Mouse (Mus musculus): ENCODE data around the gene Nudt10. TPM values are rescaled to one million over a fixed set of nuclear protein-coding genes. Genes with fewer than 3 reads are reported as not detected.
"Not testable (repeated sequence)": the region's sequence is repeated elsewhere in the genome, so short reads cannot be mapped to it uniquely, and the experiment has no call there.

The Nudt10 gene
- polyA plus RNA-seq (2012; rRNA removed), result 0.41 and 0.86 TPM in 2 replicates

GRCm38 (mm10) chrX:6172823-6173640, at the start of gene Nudt10:
Gene Nudt10, minus strand, starts transcription at chrX:6173015.
- H3K36me3 ChIP-seq (ENCODE audit: control insufficient read depth, insufficient read depth, low read length); H3K4me1 ChIP-seq (ENCODE audit: control insufficient read depth, insufficient read depth, low read length); H3K27ac ChIP-seq (ENCODE audit: insufficient read depth, low read depth, low read length); H3K27me3 ChIP-seq (replicated peaks; ENCODE audit: control insufficient read depth, insufficient read depth, low read length); H3K4me3 ChIP-seq (ENCODE audit: insufficient read depth, low read depth, low read length): not testable (repeated sequence)
- 0% methylated on average over 1 of the region's 116 CpGs for WGBS
- peak; percentile 2 for DNase-seq

- H3K27ac ChIP-seq (ENCODE audit: insufficient read depth, low read depth, low read length); H3K27me3 ChIP-seq (replicated peaks; ENCODE audit: control insufficient read depth, insufficient read depth, low read length); H3K4me3 ChIP-seq (ENCODE audit: insufficient read depth, low read depth, low read length); H3K36me3 ChIP-seq (ENCODE audit: control insufficient read depth, insufficient read depth, low read length); H3K4me1 ChIP-seq (ENCODE audit: control insufficient read depth, insufficient read depth, low read length): not testable (repeated sequence)
- 6% methylated on average over 9 of the region's 64 CpGs for WGBS
- peak; percentile 0 for DNase-seq
Measured at GRCm38 (mm10) chrX:6172136-6172822, 536 bp downstream of the Nudt10 start.

- WGBS, result 4% methylated on average over 12 of the region's 12 CpGs
- H3K36me3 ChIP-seq (ENCODE audit: control insufficient read depth, insufficient read depth, low read length), result no peaks in the 10 kb centered on the region
- H3K4me1 ChIP-seq (ENCODE audit: control insufficient read depth, insufficient read depth, low read length), result no peaks in the 10 kb centered on the region
- no peak for TF ChIP-seq POLR2A (IDR thresholded peaks at IDR 0.05; ENCODE audit: low read depth, low read length)
- no peak for TF ChIP-seq CTCF (conservative IDR thresholded peaks at IDR 0.05; ENCODE audit: insufficient read depth, insufficient read length, low read depth, low read length)
- no peak overlapping the region for H3K4me3 ChIP-seq (ENCODE audit: insufficient read depth, low read depth, low read length)
- no peak overlapping the region for H3K27ac ChIP-seq (ENCODE audit: insufficient read depth, low read depth, low read length)
- no peak for DNase-seq
- no peaks in the 10 kb centered on the region for H3K27me3 ChIP-seq (replicated peaks; ENCODE audit: control insufficient read depth, insufficient read depth, low read length)
Measured at GRCm38 (mm10) chrX:6171718-6172117, 1.1 kb downstream of the Nudt10 start.

Other genes with a start within 250 kb of the Nudt10 start
- gene Nudt11, start 125.6 kb downstream of the Nudt10 start, polyA plus RNA-seq (2012; rRNA removed), result 0.84 TPM in 2 replicates
- not detected in 2 replicates for gene AU022751, start 89.6 kb downstream of the Nudt10 start, polyA plus RNA-seq (2012; rRNA removed)
- gene Bmp15, start 147.7 kb upstream of the Nudt10 start, polyA plus RNA-seq (2012; rRNA removed), result 0.30 and 0.64 TPM in 2 replicates
- gene Shroom4, start 226.8 kb upstream of the Nudt10 start, polyA plus RNA-seq (2012; rRNA removed), result 15.7 and 19.6 TPM in 2 replicates

All from kidney, adult 2 months (tissue).